Mouse (Mus musculus) embryonic facial prominence, embryonic 14.5 days (tissue): ENCODE data around the gene Gm21103. TPM values are rescaled to one million over a fixed set of nuclear protein-coding genes. Genes with fewer than 3 reads are reported as not detected.
"Not testable (repeated sequence)": the region's sequence is repeated elsewhere in the genome, so short reads cannot be mapped to it uniquely, and the experiment has no call there.

ENCODE experiments used
- ATAC-seq: fragments of 200-750 bp; cut with Nextera tagmentation; 2 replicates; pipeline ENCODE4 v1.8.0; 2017; ENCODE audit warnings: low read depth, moderate number of reproducible peaks, moderate TSS enrichment
- DNase-seq: peaks from one replicate; pipeline ENCODE4 v3.0.0-alpha.2; 2015; ENCODE audit warnings: low spot score
- H3K27ac ChIP-seq: fragments of 300-500 bp; sonication (generic); replicated peaks from 2 replicates; pipeline ENCODE4 v1.5.1; 2014; ENCODE audit warnings: low read depth, mild to moderate bottlenecking, low read length, moderate library complexity
- H3K27me3 ChIP-seq: fragments of 300-500 bp; sonication (generic); replicated peaks from 2 replicates; pipeline ENCODE4 v1.6.1; 2014; ENCODE audit warnings: low read length; ENCODE audit not compliant: control insufficient read depth, insufficient read depth
- H3K36me3 ChIP-seq: fragments of 300-500 bp; sonication (generic); 2 replicates; pipeline ENCODE4 v1.6.1; 2014; ENCODE audit warnings: low read length, mixed read lengths; ENCODE audit not compliant: control insufficient read depth, insufficient read depth
- H3K4me1 ChIP-seq: fragments of 300-500 bp; sonication (generic); 2 replicates; pipeline ENCODE4 v1.6.1; 2014; ENCODE audit warnings: antibody characterized with exemption, low read length; ENCODE audit not compliant: control insufficient read depth, insufficient read depth
- H3K4me2 ChIP-seq: fragments of 300-500 bp; sonication (generic); 2 replicates; pipeline ENCODE4 v1.6.1; 2014; ENCODE audit warnings: low read depth, mild to moderate bottlenecking, low read length, moderate library complexity, mixed read lengths
- H3K4me3 ChIP-seq: fragments of 300-500 bp; sonication (generic); 2 replicates; pipeline ENCODE4 v1.5.1; 2014; ENCODE audit warnings: low read depth, mild to moderate bottlenecking, low read length
- H3K9ac ChIP-seq: fragments of 300-500 bp; sonication (generic); 2 replicates; pipeline ENCODE4 v1.6.1; 2014; ENCODE audit warnings: low read depth, mild to moderate bottlenecking, low read length, moderate library complexity, mixed read lengths
- H3K9me3 ChIP-seq: fragments of 300-500 bp; sonication (generic); 2 replicates; pipeline ENCODE4 v1.6.1; 2016; ENCODE audit warnings: low read length; ENCODE audit not compliant: control insufficient read depth
- WGBS: fragments of 180-500 bp; shearing (Covaris S2); extraction: QIAGEN DNeasy Blood & Tissue Kit; methylation state at CpG from one replicate; pipeline ENCODE4 v1.1.7; 2014; 5-methylcytosine and 5-hydroxymethylcytosine counted together
- polyA plus RNA-seq: library from polyadenylated mRNA; unstranded; fragments of >200 nt; fragmentation: Nextera tagmentation; extraction: Ambion mirVana; gene quantifications from 2 replicates; pipeline ENCODE4 v1.2.1, GENCODE M21; 2014

Gm21103 gene
- polyA plus RNA-seq, result not detected in 2 replicates

DNA sequence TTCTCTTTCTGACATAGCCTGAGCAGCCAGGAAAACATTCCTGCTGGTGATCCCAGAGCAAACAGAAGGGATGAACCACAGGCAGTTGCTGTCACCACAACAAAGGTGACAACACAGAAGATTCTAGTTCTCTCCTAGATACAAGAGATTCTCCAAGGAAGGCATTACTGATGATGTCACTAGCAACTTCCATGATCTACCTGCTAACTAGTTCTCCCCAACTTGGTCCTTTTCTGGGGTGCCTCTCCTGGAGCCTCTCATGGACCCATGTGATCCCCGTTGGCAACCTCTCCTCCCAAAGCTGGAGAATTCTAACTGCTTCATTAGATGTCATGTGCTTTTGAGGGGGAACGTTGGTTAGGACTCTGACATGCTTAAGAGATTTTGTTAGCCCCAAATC is at the start of gene Gm21103:
Gm21103 (minus strand) TSS at position 101 of the 400 bp plus-strand sequence.
- not testable (repeated sequence) for H3K9ac ChIP-seq, H3K4me3 ChIP-seq, ATAC-seq, H3K27ac ChIP-seq, H3K36me3 ChIP-seq, H3K4me1 ChIP-seq, H3K9me3 ChIP-seq, H3K4me2 ChIP-seq, H3K27me3 ChIP-seq, DNase-seq
- WGBS, result 94% methylated on average over 2 of the region's 2 CpGs

DNA sequence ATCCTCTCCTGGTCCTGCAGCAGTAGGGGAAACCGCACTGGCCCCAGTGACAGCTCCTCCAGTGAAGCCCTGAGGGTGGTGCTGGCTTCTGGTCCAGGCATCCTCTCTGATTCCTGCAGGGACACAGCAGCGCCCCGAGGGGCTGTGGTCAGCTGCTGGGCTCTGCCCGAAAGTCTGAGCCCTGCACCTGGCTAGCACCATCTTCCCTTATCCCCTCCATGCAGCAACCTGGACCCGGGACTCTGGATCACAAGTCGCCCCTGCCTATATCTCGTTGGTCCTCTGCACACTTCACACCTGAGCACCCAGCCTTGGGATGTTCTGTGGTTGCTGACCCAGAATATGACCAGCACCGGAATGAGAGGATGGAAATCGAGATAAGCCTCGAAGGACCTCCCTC is 38.9 kb upstream of the Gm21103 start, which contains the start of gene Gm3618:
Gm3618 (minus strand) TSS at position 101 of the 400 bp plus-strand sequence.
- H3K27ac ChIP-seq, ATAC-seq, H3K4me2 ChIP-seq, H3K4me1 ChIP-seq, H3K36me3 ChIP-seq, DNase-seq, H3K4me3 ChIP-seq, H3K27me3 ChIP-seq, H3K9me3 ChIP-seq, H3K9ac ChIP-seq: not testable (repeated sequence)
- no CpG with 5 or more reads among the region's 10 CpGs for WGBS

DNA sequence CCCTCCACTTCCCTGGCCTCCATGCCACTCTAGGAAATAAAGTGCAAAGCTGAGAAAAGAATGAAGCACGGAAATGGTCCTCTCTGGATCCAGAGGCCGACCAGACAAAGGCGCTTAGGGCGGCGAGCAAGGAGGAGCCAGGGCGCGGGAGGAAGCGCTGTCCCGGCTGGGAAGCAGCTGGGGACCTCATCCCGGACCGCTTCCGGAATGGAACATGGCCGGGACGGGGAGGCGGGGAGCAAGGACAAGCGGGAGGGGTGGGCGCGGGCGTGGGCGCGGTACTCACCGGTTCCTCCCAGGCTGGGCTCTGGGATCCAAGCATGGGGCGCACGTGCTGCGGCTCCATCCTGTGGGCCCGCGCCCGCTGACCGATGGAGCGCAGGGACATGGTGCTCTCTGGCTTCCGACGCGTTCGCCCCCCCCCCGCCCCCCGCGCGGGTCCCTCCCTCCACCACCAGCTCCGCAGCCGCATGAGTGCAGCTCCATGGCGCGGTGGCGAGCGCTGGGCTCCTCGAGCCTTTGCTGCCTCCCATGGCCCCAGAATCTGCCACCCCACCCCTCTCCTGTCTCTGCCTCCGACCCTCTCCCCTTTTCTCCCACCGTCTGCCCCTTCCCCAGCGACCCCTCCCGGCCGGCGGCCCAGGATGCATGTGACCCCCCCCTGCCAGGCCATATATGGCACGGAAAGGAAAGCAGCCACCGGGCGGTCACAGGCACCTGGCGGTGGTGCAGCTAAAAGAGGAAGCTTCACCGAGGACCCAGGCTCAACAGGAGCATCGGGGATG is 17.5 kb downstream of the Gm21103 start, which contains the start of gene Gm3411:
Gm3411 (minus strand) TSS at position 320 of the 785 bp plus-strand sequence.
- peak; percentile 36 for DNase-seq
- not testable (repeated sequence) for H3K27me3 ChIP-seq, H3K27ac ChIP-seq, ATAC-seq, H3K4me1 ChIP-seq, H3K9me3 ChIP-seq, H3K36me3 ChIP-seq
- Histone ChIP-seq H3K4me2 (peak within 1 kb of the TSS; percentile 66), H3K4me3 (peak within 1 kb of the TSS; percentile 44), H3K9ac (peak within 1 kb of the TSS; percentile 51)
- 1% methylated on average over 20 of the region's 57 CpGs for WGBS

Other genes starting within 250 kb of the Gm21103 start
- not detected in 2 replicates for gene Gm6337, start 246.6 kb downstream of the Gm21103 start, polyA plus RNA-seq
- 0.70 and 2.1 TPM in 2 replicates for gene Gm8206, start 210.9 kb downstream of the Gm21103 start, polyA plus RNA-seq
- gene Gm3468, start 196.2 kb downstream of the Gm21103 start, polyA plus RNA-seq, result 1.2 TPM in 2 replicates
- gene Gm3476, start 179.0 kb downstream of the Gm21103 start, polyA plus RNA-seq, result not detected in 2 replicates
- gene Gm21560, start 85.6 kb downstream of the Gm21103 start, polyA plus RNA-seq, result not detected in 2 replicates
- 0.58 and 0.66 TPM in 2 replicates for gene Gm3411, start 17.6 kb downstream of the Gm21103 start, polyA plus RNA-seq
- gene Gm3618, start 38.8 kb upstream of the Gm21103 start, polyA plus RNA-seq, result not detected in 2 replicates
- gene Gm16440, start 85.5 kb upstream of the Gm21103 start, polyA plus RNA-seq, result not detected in 2 replicates
- 0.18 TPM in 1 of 2 replicates, not detected in the other for gene Gm3591, start 107.6 kb upstream of the Gm21103 start, polyA plus RNA-seq
- not detected in 2 replicates for gene Gm3594, start 139.8 kb upstream of the Gm21103 start, polyA plus RNA-seq
- not detected in 2 replicates for gene Gm8356, start 232.4 kb upstream of the Gm21103 start, polyA plus RNA-seq